Mouse (Mus musculus): ENCODE data around the gene Tmem17.
A peak's percentile ranks its signal among the peaks of the same experiment; 100 is the strongest.

Tmem17 gene

DNA sequence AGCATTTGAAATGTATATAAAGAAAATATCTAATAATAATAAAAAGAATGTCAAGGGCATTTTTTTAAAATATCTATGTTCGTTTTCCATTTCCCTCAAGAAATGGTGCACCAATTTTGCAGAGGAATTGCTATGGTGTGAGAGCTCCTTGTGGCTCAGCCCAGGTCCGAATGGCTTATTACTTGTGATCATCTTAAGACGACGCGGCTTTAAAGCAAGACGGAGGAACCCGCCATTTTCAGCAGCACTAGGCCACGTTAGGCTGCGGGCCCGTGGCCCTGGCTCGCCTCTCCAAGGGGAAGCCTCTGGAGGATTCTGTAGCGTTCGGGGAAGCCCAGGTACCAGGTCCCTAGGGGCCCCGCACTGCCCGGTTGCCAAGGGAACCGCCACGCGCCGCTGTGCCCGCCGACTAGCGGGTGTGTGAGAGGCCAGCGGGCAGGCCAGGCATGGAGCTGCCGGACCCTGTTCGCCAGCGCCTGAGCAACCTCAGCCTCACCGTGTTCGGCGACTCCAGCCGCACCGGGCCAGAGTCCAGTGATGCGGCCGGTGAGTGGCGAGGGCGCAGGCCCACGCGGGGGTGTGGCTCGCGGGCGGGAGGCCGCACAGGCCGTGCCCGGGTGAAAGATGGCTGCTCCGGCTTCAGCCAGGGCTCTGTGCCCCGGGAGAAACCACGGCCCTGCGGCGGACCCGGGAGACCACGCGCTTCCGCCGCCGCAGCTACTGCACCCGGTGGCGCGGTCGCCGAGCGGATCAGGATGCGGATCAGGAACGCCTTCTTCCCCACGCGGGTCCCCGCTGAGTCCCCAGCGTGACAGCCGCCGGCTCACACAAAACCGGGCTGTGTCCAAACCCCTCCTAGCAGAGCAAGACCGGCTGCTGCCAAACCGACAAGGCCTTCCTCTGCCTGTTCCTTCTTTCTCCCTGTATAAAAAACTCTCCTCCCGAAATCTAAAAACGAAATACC lies at the start of gene Tmem17:
Gene Tmem17, plus strand, starts transcription at position 51 of the 964 bp plus-strand sequence.
- peak; percentile 88 to 90 for DNase-seq

- DNase-seq: no peak
These were observed 31.9 kb upstream of the Tmem17 start for GRCm38 (mm10) chr11:22479836-22480619.

- no peak for DNase-seq
These were observed 30.1 kb upstream of the Tmem17 start for GRCm38 (mm10) chr11:22481639-22482361.

GRCm38 (mm10) chr11:22482362-22482760 lies 29.5 kb upstream of the Tmem17 start:
- no peak for DNase-seq

- no peak for DNase-seq
These were observed 18.1 kb upstream of the Tmem17 start for GRCm38 (mm10) chr11:22493694-22494319.

- no peak for DNase-seq
These were observed 16.9 kb upstream of the Tmem17 start for GRCm38 (mm10) chr11:22494941-22495340.

GRCm38 (mm10) chr11:22499396-22499795 lies 12.5 kb upstream of the Tmem17 start:
- DNase-seq: no peak

GRCm38 (mm10) chr11:22499886-22500285 lies 12.0 kb upstream of the Tmem17 start:
- no peak for DNase-seq

DNA sequence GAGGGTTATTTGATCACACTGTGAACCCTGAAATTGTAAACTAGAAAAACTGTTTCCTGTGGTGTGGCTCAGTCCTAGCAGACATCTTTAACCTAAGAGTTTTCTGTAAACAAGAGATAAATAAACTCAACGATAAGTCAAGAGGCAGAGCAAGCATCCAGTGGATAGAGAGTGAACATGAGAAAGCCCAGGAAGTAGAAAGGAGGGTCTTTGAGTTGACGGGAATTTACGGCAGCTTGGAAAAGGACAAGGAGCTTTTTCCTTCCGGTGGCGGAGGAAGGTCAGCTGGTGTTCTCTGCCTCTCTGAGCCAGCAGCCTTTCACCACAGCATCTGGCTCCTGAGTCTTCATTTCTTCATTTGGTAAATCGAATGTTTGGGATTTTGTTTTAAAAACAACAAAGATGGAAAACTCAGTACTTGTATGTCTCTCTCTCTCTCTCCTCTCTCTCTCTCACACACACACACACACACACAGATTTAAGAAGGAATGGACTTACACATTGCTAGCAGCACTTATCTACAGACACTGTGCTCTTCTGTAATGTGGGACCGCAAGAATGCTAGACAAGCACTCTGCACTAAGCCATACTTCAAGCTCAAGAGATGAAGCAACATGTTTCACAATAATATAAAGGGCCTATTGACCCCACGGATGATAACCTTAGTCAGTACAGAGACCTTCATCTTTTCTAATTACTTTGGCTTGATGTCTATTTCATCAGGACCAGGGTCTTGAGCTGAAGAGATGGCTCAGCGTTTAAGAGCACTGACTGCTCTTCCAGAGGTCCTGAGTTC lies 10.9 kb upstream of the Tmem17 start:
- DNase-seq: no peak

GRCm38 (mm10) chr11:22513075-22513474 lies 1.2 kb downstream of the Tmem17 start:
- no peak for DNase-seq

- no peak for DNase-seq
These were observed 3.2 kb downstream of the Tmem17 start for GRCm38 (mm10) chr11:22515061-22515460.

DNA sequence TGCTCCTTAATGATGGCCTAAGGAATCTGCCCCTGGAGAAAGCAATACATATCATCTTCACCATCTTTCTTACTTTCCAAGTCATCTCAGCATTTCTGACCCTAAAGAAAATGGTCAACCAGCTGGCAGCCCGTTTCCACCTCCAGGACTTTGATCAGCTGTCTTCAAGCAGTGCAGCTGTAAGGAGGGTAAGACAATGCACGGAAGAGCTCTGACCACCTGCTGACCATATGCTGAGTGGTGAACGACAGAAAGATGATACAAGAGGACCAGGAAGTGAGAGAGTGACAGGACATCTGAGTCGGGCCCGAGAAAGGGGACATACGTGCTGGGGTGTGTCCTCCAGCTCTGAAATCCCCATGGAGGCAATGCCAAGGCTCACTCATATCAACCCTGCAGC lies 6.6 kb downstream of the Tmem17 start:
- no peak for DNase-seq

GRCm38 (mm10) chr11:22520251-22520650 lies 8.4 kb downstream of the Tmem17 start:
- DNase-seq: no peak

DNA sequence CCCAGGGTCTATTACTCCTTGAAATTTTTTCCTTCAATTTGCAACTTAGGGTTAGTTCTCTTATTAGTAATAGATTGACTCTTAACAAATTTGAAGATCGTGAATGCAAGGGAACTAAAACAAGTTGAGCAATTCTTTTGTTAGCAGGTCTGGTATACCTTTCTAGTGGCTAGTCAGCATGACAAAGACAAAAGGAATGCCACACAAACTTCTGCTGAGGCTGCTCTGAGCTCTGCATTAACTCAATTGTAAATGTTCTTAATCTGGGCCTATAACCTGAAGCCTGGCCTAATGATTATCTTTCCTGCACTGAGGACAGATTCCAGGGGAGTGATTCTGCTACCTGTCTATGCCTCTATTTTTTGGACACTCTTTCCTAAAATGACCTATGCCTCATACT lies 12.7 kb downstream of the Tmem17 start:
- no peak for DNase-seq

DNA sequence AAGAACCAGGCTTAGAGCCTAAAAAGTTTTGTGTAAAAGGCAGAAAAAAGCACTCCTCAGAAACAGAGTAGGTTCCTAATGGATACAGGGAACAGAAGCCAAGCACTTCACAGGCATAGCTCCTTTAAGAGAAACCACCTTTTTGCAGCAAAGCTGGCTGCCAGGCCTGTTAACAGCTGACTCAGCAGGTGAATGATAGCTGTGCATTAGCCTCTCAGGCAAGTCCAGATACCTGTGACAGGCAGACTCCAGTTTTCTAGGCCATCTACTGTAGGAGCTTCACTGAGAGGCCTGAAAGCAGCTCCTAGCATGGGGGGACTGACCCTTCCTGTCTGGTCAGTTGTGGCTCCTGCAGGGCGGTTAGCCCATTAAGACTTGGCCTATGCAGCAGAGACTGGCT lies 28.7 kb downstream of the Tmem17 start:
- no peak for DNase-seq

- DNase-seq: no peak
These were observed 48.2 kb downstream of the Tmem17 start for GRCm38 (mm10) chr11:22560061-22560460.

GRCm38 (mm10) chr11:22560503-22561328 lies 48.8 kb downstream of the Tmem17 start:
- DNase-seq: peak; percentile 23 to 37

DNA sequence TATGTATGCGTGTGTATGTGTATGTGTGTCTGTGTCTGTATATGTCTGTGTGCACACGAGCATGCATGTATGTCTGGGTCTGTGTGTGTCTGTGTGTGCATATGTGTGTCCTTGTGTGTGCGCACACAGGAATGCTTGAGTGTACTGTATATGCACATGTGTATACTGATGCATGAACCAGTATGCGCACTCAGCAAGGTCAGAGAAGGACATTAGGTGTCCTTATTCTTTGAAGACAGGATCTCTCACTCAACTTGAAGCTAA lies 49.4 kb downstream of the Tmem17 start:
- DNase-seq: no peak

GRCm38 (mm10) chr11:22563706-22564105 lies 51.8 kb downstream of the Tmem17 start:
- DNase-seq: no peak

DNA sequence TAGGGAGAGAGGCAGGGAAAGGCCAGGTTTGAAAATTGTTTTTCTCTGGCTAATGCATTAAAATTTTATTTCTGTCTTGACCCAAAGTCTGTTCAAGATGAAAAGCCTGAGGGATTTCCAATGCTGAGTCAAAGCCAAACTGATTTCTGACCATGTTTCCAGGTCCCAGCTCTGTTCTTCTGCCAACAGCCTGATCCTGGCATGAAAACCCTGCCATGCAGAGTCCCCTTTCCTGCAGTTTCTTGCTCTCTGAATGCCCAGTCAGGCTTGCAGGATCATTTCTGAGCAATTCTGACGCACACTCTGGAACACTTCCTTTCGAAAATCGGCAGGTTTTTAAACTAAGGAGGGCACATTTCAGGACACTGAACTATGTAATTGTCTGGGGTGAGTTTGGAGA lies 52.8 kb downstream of the Tmem17 start:
- no peak for DNase-seq

Data from lung, adult 18-20 months (tissue).